Mouse (Mus musculus): ENCODE data around the gene Mcam.

Mcam gene

DNA sequence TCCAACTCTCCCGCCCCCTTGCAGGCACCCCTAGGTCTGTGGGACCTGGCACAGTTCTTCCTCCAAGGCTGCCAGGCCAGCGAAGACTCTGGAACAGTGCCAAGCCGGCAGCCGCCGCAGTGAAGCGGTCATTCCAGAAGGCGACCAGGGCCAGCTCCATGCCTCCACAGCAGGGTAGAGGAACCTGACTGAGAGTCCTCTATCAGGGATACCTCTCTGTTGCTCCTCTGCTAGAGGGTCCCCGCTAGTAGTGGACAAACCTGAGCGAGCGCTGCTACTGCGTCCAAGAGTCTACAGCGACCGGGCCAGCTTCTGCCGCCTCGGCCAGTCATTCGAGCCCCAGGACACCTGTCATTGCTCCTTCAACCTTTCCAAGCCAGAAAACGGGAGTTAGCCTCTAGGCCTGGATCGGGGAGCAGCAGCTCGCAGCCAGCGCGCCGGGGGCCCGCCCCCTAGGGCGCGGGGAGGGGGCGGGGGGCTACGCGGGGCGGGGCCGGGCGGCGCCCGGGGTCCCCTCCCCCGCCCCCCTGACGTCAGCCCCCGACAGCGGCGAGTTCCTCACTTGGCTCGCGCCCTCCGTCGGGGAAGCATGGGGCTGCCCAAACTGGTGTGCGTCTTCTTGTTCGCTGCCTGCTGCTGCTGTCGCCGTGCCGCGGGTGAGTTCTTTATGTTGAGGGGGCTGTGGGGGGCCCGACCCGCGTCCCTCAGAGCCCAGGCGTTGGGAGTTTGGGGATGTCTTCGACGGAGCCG lies at the start of gene Mcam:
TSS of gene Mcam (plus strand) at position 369 of the 750 bp plus-strand sequence.
- peak; percentile 91 to 92 for DNase-seq

- peak; percentile 98 to 99 for DNase-seq
These were observed 49.5 kb upstream of the Mcam start for GRCm38 (mm10) chr9:44084659-44085229.

DNA sequence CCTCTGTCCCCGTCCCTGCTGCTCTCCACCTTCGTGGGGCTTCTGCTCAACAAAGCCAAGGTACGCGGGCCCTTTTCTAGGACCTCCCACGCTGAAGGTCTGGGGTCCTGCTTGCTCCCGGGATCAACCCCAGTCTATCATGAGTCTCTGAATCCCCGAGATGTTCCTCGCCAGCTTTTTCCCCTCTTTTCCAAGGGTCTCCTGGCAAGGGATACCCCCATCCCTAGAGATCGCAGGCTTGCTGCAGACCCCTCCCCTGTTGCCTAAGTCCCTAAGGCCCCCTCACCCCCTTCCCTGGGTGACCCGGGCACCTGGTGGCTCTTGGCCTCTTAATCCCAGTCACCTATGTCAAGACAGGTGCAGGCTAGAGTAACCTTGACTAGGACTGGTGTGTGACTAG lies 49.0 kb upstream of the Mcam start:
- peak; percentile 49 to 56 for DNase-seq

DNA sequence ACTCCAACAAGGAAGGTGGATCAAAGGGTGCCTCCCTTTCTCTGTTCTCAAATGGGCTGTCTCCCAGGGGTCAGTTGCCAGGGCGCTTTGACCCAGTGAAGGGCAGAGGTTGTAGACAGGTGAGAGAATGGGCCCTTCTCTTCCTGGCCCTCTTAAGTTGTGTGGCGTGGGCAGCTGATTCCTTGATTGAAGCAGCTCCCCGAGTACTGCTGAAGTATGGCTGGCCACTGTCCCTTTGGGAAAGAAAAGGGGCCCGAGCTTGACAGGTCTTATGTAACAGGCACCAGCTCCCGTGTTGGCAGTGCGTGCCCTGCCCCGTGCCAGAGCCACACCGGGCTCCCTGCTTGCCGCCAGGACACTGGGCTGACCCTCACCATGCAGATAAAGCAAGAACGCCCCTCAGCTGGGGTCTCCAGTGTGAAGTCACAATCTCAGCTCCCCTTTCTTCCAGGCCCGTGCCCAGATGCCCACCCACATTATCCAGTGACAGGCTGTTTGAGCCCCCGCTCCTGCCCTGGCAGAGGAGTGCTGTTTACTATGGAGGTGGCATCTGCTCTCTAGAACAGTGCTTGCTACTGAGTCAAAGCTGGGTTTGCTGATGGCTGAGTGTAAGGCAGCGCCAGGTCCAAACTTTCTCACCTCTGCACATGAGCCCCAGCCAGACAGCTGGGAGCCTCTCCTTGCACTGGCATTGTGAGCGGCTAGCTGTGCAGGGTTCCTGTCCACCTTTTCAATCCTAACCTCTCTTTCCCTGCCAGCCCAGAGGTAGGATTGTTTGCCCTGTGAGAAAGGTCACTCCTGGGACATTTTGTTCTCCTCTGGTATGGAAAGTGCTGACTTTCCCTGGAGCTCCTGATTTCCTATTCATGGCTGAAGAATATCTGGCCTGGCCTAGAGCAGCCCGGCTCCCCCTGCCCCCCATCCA lies 48.3 kb upstream of the Mcam start:
- peak; percentile 93 to 96 for DNase-seq

- DNase-seq = peak; percentile 36 to 50
These were observed 47.3 kb upstream of the Mcam start for GRCm38 (mm10) chr9:44086960-44087359.

- DNase-seq = peak; percentile 60 to 68
These were observed 46.4 kb upstream of the Mcam start for GRCm38 (mm10) chr9:44087761-44088455.

- DNase-seq = peak in 1 of 2 experiments; percentile 11
These were observed 45.2 kb upstream of the Mcam start for GRCm38 (mm10) chr9:44088877-44089608.

DNA sequence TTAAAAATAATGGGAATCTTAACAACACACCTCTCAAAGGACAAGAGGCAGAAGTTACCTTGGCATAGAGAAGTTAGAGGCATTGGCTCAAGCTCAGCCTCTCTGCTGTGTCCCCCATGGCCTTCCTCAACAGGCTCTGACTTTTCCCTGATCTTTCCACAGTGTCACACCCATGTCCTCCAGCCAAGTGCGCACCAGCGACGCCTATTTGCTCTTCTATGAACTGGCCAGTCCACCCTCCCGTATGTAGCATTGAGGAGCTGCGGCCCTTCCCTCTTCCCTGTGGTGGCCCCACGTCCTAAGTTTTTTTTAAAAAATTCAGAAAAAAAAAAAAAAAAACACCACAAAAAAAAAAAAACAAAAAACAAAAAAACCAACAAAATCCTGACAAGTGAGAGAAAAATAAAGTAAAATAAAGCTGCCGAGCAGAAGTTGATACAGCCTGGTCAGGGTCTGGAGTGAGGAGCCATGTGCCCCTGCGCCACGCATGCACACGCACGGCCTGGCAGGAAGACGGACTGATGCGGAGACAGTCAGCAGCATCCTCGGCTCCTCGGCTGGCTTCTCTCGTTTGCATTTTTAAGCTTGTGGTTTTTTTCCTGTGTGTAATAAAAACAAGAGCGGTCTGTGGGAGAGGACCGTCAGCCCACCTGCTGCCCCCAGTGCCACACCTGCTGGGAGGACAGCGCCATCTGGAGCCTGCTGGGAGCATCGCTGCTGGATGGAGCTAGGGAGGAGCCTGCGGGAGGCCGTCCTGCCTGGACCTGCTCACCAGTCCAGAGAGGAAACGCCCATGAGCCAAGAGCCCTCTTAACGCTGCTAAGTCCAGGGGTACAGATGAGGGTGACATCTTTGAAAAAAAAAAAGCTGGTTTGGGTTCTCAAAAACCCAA lies 40.4 kb upstream of the Mcam start:
- peak; percentile 88 to 92 for DNase-seq

DNA sequence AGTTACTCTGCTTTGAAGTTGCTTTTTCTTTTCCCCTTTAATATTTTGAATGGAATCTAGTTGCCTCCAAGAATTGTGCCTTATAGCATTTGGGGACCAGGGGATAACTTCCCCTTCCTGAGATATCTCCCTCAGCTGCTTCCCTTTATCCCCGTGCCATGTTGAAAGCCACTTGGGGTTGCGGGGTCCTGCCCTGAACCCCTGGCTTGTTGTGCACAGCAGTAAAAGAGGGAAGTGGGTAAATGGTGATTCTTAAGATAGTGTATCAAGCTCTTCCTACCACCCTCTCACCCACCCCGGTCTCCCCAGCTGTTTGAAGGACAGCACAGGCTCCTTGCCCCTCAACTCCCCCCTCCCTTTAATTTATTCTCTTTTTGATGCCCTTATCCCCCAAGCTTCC lies 39.5 kb upstream of the Mcam start:
- no peak for DNase-seq

GRCm38 (mm10) chr9:44095781-44096180 lies 38.5 kb upstream of the Mcam start:
- no peak for DNase-seq

DNA sequence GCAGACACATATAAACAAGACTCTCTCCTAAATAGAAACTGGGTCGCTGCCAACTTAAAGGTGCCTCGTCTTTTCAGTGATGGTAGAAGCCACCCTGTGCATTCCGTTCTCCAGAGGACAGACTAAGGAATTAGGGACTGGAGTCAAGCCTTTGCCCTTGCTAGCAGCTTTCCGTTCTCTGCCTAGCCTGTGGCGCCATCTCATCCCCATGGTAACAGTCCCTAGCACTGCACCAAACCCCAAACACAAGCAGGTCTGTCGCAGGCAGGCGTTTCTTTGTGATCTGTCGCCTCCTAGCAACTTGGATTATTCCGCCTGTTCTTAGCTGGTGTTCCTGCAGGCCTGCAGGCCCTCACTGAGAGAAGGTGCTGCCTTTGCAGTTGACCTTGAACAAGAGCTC lies 37.7 kb upstream of the Mcam start:
- peak in 1 of 2 experiments; percentile 33 for DNase-seq

- no peak for DNase-seq
These were observed 32.8 kb upstream of the Mcam start, which contains the start of gene Mfrp for GRCm38 (mm10) chr9:44101490-44101889. Mfrp (plus strand) TSS chr9:44101729.

DNA sequence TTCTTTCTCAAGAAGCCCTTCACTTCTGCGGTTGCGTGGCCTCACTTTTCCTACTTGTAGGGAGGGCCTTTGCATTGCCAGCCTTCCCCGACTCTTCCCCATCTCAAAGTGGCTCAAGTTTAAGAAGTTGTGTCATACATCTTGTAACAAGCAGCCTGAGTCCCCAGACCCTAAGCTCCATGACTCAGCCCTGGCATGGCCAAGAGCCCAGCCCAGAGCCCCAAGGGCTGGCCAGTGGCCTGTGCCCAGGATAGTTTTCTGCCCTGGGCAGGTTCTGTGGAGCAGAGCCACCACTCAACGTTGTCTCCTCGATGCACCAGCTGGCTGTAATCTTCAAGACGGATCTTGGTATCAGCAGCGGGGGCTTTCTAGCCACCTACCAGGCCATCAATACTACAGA lies 29.4 kb upstream of the Mcam start:
- DNase-seq = no peak

DNA sequence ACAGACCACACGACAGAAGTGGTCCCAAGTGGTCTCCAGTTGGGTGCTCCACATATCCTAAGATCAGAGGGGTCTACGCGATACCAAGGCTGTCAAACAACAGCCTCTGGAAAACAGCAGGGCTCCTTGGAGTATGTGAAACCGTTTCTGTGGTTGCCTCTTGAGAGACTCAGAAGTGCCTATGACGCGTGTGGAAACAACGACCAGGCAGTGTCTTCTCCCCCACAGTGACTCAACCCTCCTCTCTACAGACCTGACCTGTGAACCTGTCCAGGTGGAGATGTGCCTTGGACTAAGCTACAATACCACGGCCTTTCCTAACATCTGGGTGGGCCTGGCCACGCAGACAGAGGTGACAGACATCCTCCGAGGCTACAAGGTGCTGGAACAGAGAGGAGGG lies 28.5 kb upstream of the Mcam start:
- DNase-seq = no peak

GRCm38 (mm10) chr9:44106182-44106581 lies 28.1 kb upstream of the Mcam start:
- DNase-seq = no peak

- peak; percentile 59 to 73 for DNase-seq
These were observed 27.7 kb upstream of the Mcam start for GRCm38 (mm10) chr9:44106596-44106995.

GRCm38 (mm10) chr9:44107110-44107509 lies 27.2 kb upstream of the Mcam start, which contains the start of gene C1qtnf5:
C1qtnf5 (plus strand) TSS chr9:44107245.
- DNase-seq = peak in 1 of 2 experiments; percentile 73

DNA sequence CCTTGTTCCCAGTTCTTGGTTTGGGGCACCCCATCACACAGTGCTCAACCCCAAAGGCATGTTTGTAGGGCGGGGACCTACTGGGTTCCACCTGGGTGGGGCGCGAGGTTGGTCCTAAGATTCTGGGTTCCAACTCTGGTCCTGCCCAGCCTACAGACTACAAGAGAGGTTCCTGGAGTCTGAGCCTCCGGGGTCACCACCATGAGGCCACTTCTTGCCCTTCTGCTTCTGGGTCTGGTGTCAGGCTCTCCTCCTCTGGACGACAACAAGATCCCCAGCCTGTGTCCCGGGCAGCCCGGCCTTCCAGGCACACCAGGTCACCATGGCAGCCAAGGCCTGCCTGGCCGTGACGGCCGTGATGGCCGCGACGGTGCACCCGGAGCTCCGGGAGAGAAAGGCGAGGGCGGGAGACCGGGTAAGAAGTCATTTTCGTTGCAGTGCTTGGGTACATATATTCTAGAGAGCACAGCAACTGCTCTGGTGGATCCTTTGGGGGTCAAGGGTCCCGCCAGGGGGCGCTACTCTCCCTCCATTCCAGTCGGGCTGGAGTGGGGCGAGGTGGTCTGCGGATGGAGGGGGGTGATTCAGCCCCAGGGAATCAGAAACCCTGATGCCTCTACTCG lies 26.6 kb upstream of the Mcam start:
- DNase-seq = peak; percentile 64 to 77

DNA sequence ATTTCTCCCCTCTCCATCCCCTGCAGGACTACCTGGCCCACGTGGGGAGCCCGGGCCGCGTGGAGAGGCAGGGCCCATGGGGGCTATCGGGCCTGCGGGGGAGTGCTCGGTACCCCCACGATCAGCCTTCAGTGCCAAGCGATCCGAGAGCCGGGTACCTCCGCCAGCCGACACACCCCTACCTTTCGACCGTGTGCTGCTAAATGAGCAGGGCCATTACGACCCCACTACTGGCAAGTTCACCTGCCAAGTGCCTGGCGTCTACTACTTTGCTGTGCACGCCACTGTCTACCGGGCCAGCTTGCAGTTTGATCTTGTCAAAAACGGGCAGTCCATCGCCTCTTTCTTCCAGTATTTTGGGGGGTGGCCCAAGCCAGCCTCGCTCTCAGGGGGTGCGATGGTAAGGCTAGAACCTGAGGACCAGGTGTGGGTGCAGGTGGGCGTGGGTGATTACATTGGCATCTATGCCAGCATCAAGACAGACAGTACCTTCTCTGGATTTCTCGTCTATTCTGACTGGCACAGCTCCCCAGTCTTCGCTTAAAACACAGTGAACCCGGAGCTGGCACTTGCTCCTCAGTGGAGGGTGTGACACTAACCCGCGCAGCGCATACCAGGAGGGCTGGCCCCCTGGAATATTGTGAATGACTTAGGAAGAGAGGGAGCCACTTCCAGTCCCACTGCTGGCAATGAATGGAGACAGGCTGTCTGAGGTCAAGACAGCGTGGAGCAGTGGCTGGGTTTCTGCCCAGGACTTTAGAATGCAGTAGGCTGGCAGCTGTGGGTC lies 25.8 kb upstream of the Mcam start:
- no peak for DNase-seq

All from cerebellum, postnatal 25 days (tissue).